In the genomic region with DNA sequence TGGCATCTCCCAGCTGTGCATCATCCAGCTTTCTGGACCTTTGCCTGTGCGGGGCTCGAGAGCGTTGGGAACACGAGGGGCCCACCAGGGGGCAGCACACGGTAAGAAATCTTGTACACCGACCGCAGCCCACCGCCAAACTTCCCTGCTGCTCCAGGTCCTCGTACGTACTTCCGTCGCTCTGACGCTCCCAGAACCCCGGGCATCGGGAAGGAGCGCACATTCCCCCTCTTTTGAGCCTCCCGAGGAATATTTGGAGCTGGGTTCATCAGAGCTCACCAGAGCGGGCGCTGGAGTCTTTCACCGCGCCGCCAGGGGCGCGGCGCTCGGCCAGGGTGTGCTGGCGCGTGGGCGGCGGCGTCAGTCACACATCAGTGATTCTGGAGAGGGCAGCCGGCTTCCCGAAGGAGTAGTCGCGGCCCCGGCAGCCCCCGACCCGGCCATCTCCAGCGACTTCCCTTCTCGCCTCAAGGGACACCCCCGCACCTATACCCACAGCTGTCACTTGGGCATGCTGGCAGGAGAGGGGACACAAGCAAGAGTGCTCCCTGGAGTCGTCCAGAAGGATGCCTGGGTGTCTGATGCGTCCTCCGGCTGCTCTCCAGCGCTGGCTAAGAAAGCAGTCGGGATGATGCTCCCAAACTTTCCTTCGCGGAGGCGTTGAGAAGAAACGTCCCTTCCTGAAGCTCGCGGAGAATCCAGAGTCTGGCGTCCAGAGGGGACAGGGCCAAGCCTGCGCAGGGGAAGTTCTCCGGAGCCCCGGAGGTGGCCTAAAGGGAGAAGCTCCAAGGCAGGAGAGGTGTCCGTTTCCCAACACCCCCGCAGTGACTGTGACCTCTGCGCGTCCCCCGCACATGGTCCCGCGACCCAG, we compare ENCODE assay signal across 9 mouse cellular contexts. TPM values are rescaled to one million over a fixed set of nuclear protein-coding genes. Genes with fewer than 3 reads are reported as not detected.
A peak's percentile ranks its signal among the peaks of the same experiment; 100 is the strongest.
DNase-seq lines count a peak whose midpoint lies in the region; ATAC-seq and TF ChIP-seq lines count a peak whose summit lies in the region.
"Had no signal": no experiment of that assay in that cellular context is flagged by ENCODE, and none has a peak within 500 bp of the region (broad histone marks: within the 10 kb centered on the region; RNA-seq: fewer than 3 reads in every experiment).

No protein-coding gene starts in this region.

- H3K27me3 ChIP-seq in ES-Bruce4 (ENCODE audit: control insufficient read depth, insufficient read depth, low read length, poor library complexity, severe bottlenecking), result peaks cover 1% of the 10 kb centered on the region; the same call in 1 of the 2 replicates
- no peaks in the 10 kb centered on the region; the same call in 1 of the 2 replicates for H3K27me3 ChIP-seq in forebrain, postnatal 0 days (ENCODE audit: insufficient read depth, low read length)
- peaks cover 42% of the 10 kb centered on the region for H3K27me3 ChIP-seq in liver, postnatal 0 days (ENCODE audit: insufficient read depth, low read length)

- DNase-seq in cerebellum, adult 11-12 months, result peak; percentile 33
- DNase-seq in forebrain, postnatal 0 days, result peak; percentile 96
- DNase-seq in heart, postnatal 36 days, result peak; percentile 80 to 84
- DNase-seq in layer of hippocampus, adult 18-20 months (ENCODE audit: low spot score in 2 of 2), result peak; percentile 81 to 94
- peak; percentile 70 for DNase-seq in liver, postnatal 0 days
- peak; percentile 9 to 11 for DNase-seq in thymus, adult 18-20 months

- peak overlapping the region; percentile 50 for H3K9ac ChIP-seq in ES-Bruce4 (ENCODE audit: low read depth, poor library complexity, severe bottlenecking)
- H3K9ac ChIP-seq in forebrain, postnatal 0 days, result peak overlapping the region; percentile 71
- no peak overlapping the region for H3K9ac ChIP-seq in liver, postnatal 0 days (replicated peaks)

- no peaks in the 10 kb centered on the region for H3K9me3 ChIP-seq in ES-Bruce4 (replicated peaks; ENCODE audit: control insufficient read depth, insufficient read depth, low read length, poor library complexity, severe bottlenecking)
- H3K9me3 ChIP-seq in forebrain, postnatal 0 days (ENCODE audit: low read length), result no peaks in the 10 kb centered on the region
- H3K9me3 ChIP-seq in liver, postnatal 0 days (ENCODE audit: low read length), result no peaks in the 10 kb centered on the region

- H3K4me1 ChIP-seq in ES-Bruce4 (ENCODE audit: control insufficient read depth, insufficient read depth, low read length), result no peaks in the 10 kb centered on the region
- 0 out of 2 replicates have a peak, but pooled peaks cover 5% of the 10 kb centered on the region for H3K4me1 ChIP-seq in forebrain, postnatal 0 days (ENCODE audit: insufficient read depth)
- peaks cover 8% of the 10 kb centered on the region; the same call in 1 of the 2 replicates for H3K4me1 ChIP-seq in liver, postnatal 0 days (ENCODE audit: insufficient read depth)

- peak; percentile 63 for TF ChIP-seq CTCF in ES-Bruce4 (IDR thresholded peaks at IDR 0.05; ENCODE audit: low read depth, low read length)
- peak; percentile 94 for TF ChIP-seq CTCF in forebrain, postnatal 0 days (IDR thresholded peaks at IDR 0.05; ENCODE audit: low read depth)
- TF ChIP-seq CTCF in liver, postnatal 0 days (IDR thresholded peaks at IDR 0.05; ENCODE audit: low read depth), result peak; percentile 67

- WGBS in forebrain, postnatal 0 days, result 1% methylated on average over 63 of the region's 63 CpGs
- under 1% methylated on average over 63 of the region's 63 CpGs for WGBS in liver, postnatal 0 days (ENCODE audit: insufficient replicate concordance)

- peak; percentile 89 for ATAC-seq in forebrain, postnatal 0 days
- ATAC-seq in liver, postnatal 0 days, result 0 out of 2 replicates have a peak, but pooled peaks have one; percentile 33
- 0 out of 2 replicates have a peak, but pooled peaks have one; percentile 13 for ATAC-seq in neutrophil, adult 5-6 weeks (ENCODE audit: extremely low read depth, insufficient number of reproducible peaks, low FRiP score, poor library complexity, severe bottlenecking)

- no peak for TF ChIP-seq POLR2A in ES-Bruce4 (IDR thresholded peaks at IDR 0.05; ENCODE audit: insufficient read depth, low read length)

- H3K4me2 ChIP-seq in forebrain, postnatal 0 days (ENCODE audit: low read depth), result peak overlapping the region; percentile 93
- peak overlapping the region; percentile 74 for H3K4me2 ChIP-seq in liver, postnatal 0 days (ENCODE audit: low read depth, low read length)

- no peak overlapping the region for H3K27ac ChIP-seq in ES-Bruce4 (ENCODE audit: insufficient read depth, low read length)
- peak overlapping the region; percentile 89 for H3K27ac ChIP-seq in forebrain, postnatal 0 days (ENCODE audit: low read depth, low read length)
- no peak overlapping the region for H3K27ac ChIP-seq in liver, postnatal 0 days (ENCODE audit: low read depth)

- peak overlapping the region; percentile 55 for H3K4me3 ChIP-seq in ES-Bruce4 (ENCODE audit: low read depth, low read length)
- H3K4me3 ChIP-seq in forebrain, postnatal 0 days (ENCODE audit: low read depth, low read length), result peak overlapping the region; percentile 81
- peak overlapping the region; percentile 42 for H3K4me3 ChIP-seq in liver, postnatal 0 days (ENCODE audit: low read depth, low read length)
- H3K4me3 ChIP-seq: erythroblast, embryonic 14.5 days had no signal

- no peaks in the 10 kb centered on the region for H3K36me3 ChIP-seq in ES-Bruce4 (ENCODE audit: control insufficient read depth, insufficient read depth, low read length, poor library complexity, severe bottlenecking)
- H3K36me3 ChIP-seq in forebrain, postnatal 0 days (ENCODE audit: insufficient read depth), result no peaks in the 10 kb centered on the region
- no peaks in the 10 kb centered on the region for H3K36me3 ChIP-seq in liver, postnatal 0 days (replicated peaks; ENCODE audit: insufficient read depth, low read length)

- TF ChIP-seq EP300 in ES-Bruce4 (IDR thresholded peaks at IDR 0.05; ENCODE audit: insufficient read depth, low read depth, low read length), result 0 out of 2 replicates have a peak, but pooled peaks have one; percentile 17
- no peak for TF ChIP-seq EP300 in liver, postnatal 0 days (IDR thresholded peaks at IDR 0.05; ENCODE audit: low read depth)

- intact Hi-C loops in heart, postnatal 36 days (cut with DNase I), result loop anchor here (1.0 to 10.0 kb wide), 3 partner anchors 182 to 480 kb away; no protein-coding TSS in a partner anchor

RNA-seq across cellular contexts. Expression of gene Sh3rf3, which starts 0.7 kb away (rescaled TPM):
- polyA plus RNA-seq in ES-Bruce4 (2011; ENCODE audit: insufficient read depth, insufficient read length, low read depth, missing spikeins), result 0.55 and 2.5 TPM in 2 replicates
- 35.5 and 38.1 TPM in 2 replicates for total RNA-seq in forebrain, postnatal 0 days (2014; rRNA removed)
- polyA plus RNA-seq in forebrain, postnatal 0 days (2015; fragmentation: Nextera tagmentation; extraction: Ambion mirVana), result 6.6 and 10.1 TPM in 2 replicates
- total RNA-seq in heart, postnatal 36 days (2021), result 1 to 10 TPM; 1.1 to 1.5 TPM
- 10 to 100 TPM; 29.2 to 32.6 TPM for total RNA-seq in layer of hippocampus, adult 18-20 months (2021)
- polyA plus RNA-seq in liver, postnatal 0 days (2015; fragmentation: Nextera tagmentation; extraction: Ambion mirVana), result not detected in 2 replicates
- not detected in 2 replicates for total RNA-seq in neutrophil, adult 5-6 weeks (2017)
- polyA plus RNA-seq: erythroblast, embryonic 14.5 days had no signal

Comparison
In these comparisons a context has a peak if more than half of its experiments do, and no peak if none do; other contexts are left out.
1. DNase-seq: peak in every context shown above with its lines; median percentile 96 in forebrain, postnatal 0 days; 88 in layer of hippocampus, adult 18-20 months; 82 in heart, postnatal 36 days; 70 in liver, postnatal 0 days; 33 in cerebellum, adult 11-12 months; 10 in thymus, adult 18-20 months.
2. ATAC-seq: peak in every context shown above with its lines; median percentile 89 in forebrain, postnatal 0 days; 33 in liver, postnatal 0 days; 13 in neutrophil, adult 5-6 weeks.
3. RNA of gene Sh3rf3, which starts 0.7 kb away (total RNA-seq): 35.5 to 38.1 TPM in forebrain, postnatal 0 days and 29.2 to 32.6 TPM in layer of hippocampus, adult 18-20 months; 1.1 to 1.5 TPM in heart, postnatal 36 days and not detected in neutrophil, adult 5-6 weeks; every median in the first group is over 10 times any median in the second.
4. Peak in every context shown above with its lines, with median percentiles within 50 percentile points of each other: H3K4me3 ChIP-seq and CTCF ChIP-seq.